In genomic region chr2:109890597-109890996, GRCm38 (mm10) we compare ENCODE assay signal across 8 mouse cellular contexts. TPM values are rescaled to one million over a fixed set of nuclear protein-coding genes. Genes with fewer than 3 reads are reported as not detected.
DNase-seq lines count a peak whose midpoint lies in the region; ATAC-seq and TF ChIP-seq lines count a peak whose summit lies in the region.

Lin7c (plus strand) TSS chr2:109890853.

- H3K9me3 ChIP-seq in embryonic facial prominence, embryonic 12.5 days: no peaks in the 10 kb centered on the region
- no peaks in the 10 kb centered on the region for H3K9me3 ChIP-seq in limb, embryonic 11.5 days (ENCODE audit: control insufficient read depth, low read length)
- 0 out of 2 replicates have a peak, but pooled peaks cover 5% of the 10 kb centered on the region for H3K9me3 ChIP-seq in midbrain, embryonic 13.5 days

- peaks cover 14% of the 10 kb centered on the region for H3K4me1 ChIP-seq in embryonic facial prominence, embryonic 12.5 days
- peaks cover 5% of the 10 kb centered on the region; the same call in 1 of the 2 replicates for H3K4me1 ChIP-seq in limb, embryonic 11.5 days (ENCODE audit: control insufficient read depth, insufficient read depth, low read length)
- H3K4me1 ChIP-seq in midbrain, embryonic 13.5 days (replicated peaks): peaks cover 22% of the 10 kb centered on the region
- H3K4me1 ChIP-seq in small intestine, adult 2 months (ENCODE audit: control insufficient read depth, insufficient read depth, insufficient read length, low read length): no peaks in the 10 kb centered on the region

- peak within 1 kb of the TSS; percentile 91 for H3K27ac ChIP-seq in embryonic facial prominence, embryonic 12.5 days
- peak within 1 kb of the TSS; percentile 63 for H3K27ac ChIP-seq in limb, embryonic 11.5 days (replicated peaks; ENCODE audit: low read depth, low read length)
- peak within 1 kb of the TSS; percentile 91 for H3K27ac ChIP-seq in midbrain, embryonic 13.5 days
- peak within 1 kb of the TSS; percentile 63 for H3K27ac ChIP-seq in small intestine, adult 2 months (ENCODE audit: insufficient read depth, low read depth, low read length)

- H3K9ac ChIP-seq in embryonic facial prominence, embryonic 12.5 days: peak within 1 kb of the TSS; percentile 94
- peak within 1 kb of the TSS; percentile 91 for H3K9ac ChIP-seq in limb, embryonic 11.5 days (ENCODE audit: low read length)
- H3K9ac ChIP-seq in midbrain, embryonic 13.5 days (replicated peaks): peak within 1 kb of the TSS; percentile 93

- TF ChIP-seq CTCF in small intestine, adult 2 months (IDR thresholded peaks at IDR 0.05; ENCODE audit: extremely low read depth, insufficient read length, insufficient replicate concordance, low read depth, low read length): no peak

- H3K36me3 ChIP-seq in embryonic facial prominence, embryonic 12.5 days: peaks cover 15% of the 10 kb centered on the region
- 0 out of 2 replicates have a peak, but pooled peaks cover 4% of the 10 kb centered on the region for H3K36me3 ChIP-seq in limb, embryonic 11.5 days (ENCODE audit: control insufficient read depth, insufficient read depth, low read length)
- peaks cover 14% of the 10 kb centered on the region for H3K36me3 ChIP-seq in midbrain, embryonic 13.5 days
- H3K36me3 ChIP-seq in small intestine, adult 2 months (ENCODE audit: control insufficient read depth, insufficient read depth, low read length): peaks cover 10% of the 10 kb centered on the region

- peak within 1 kb of the TSS; percentile 94 for H3K4me3 ChIP-seq in embryonic facial prominence, embryonic 12.5 days
- peak within 1 kb of the TSS; percentile 86 for H3K4me3 ChIP-seq in limb, embryonic 11.5 days (ENCODE audit: low read depth, low read length)
- H3K4me3 ChIP-seq in midbrain, embryonic 13.5 days (replicated peaks): peak within 1 kb of the TSS; percentile 99
- peak within 1 kb of the TSS; percentile 82 for H3K4me3 ChIP-seq in small intestine, adult 2 months (ENCODE audit: low read depth, low read length)

- WGBS in embryonic facial prominence, embryonic 12.5 days: under 1% methylated on average over 42 of the region's 42 CpGs
- WGBS in limb, embryonic 11.5 days: 0% methylated on average over 36 of the region's 42 CpGs
- WGBS in midbrain, embryonic 13.5 days: under 1% methylated on average over 42 of the region's 42 CpGs
- WGBS in small intestine, adult 2 months: under 1% methylated on average over 42 of the region's 42 CpGs

- TF ChIP-seq POLR2A in small intestine, adult 2 months (IDR thresholded peaks at IDR 0.05; ENCODE audit: low read depth, low read length): peak; percentile 78

- ATAC-seq in embryonic facial prominence, embryonic 12.5 days (ENCODE audit: insufficient number of reproducible peaks, insufficient read depth, low FRiP score, low TSS enrichment): peak; percentile 99
- ATAC-seq in limb, embryonic 11.5 days (ENCODE audit: insufficient number of reproducible peaks, low FRiP score, low TSS enrichment, low read depth): peak; percentile 99
- peak; percentile 100 for ATAC-seq in midbrain, embryonic 13.5 days

- H3K27me3 ChIP-seq in embryonic facial prominence, embryonic 12.5 days: no peaks in the 10 kb centered on the region
- H3K27me3 ChIP-seq in limb, embryonic 11.5 days (ENCODE audit: control insufficient read depth, insufficient read depth, low read length): no peaks in the 10 kb centered on the region
- no peaks in the 10 kb centered on the region for H3K27me3 ChIP-seq in midbrain, embryonic 13.5 days
- H3K27me3 ChIP-seq in small intestine, adult 2 months (ENCODE audit: control insufficient read depth, insufficient read depth, low read length): no peaks in the 10 kb centered on the region

- H3K4me2 ChIP-seq in embryonic facial prominence, embryonic 12.5 days (replicated peaks): peak within 1 kb of the TSS; percentile 72
- peak within 1 kb of the TSS; percentile 49 for H3K4me2 ChIP-seq in limb, embryonic 11.5 days (ENCODE audit: low read depth, severe bottlenecking)
- peak within 1 kb of the TSS; percentile 79 for H3K4me2 ChIP-seq in midbrain, embryonic 13.5 days (replicated peaks)

- peak; percentile 98 for DNase-seq in 3T3-L1 (ENCODE audit: low read depth, low spot score)
- DNase-seq in adrenal gland, postnatal 36 days: peak; percentile 96
- DNase-seq in heart, adult 18-20 months: peak; percentile 95 to 97
- peak; percentile 93 for DNase-seq in kidney, adult 18-20 months
- DNase-seq in limb, embryonic 11.5 days (ENCODE audit: low spot score): peak; percentile 96

RNA-seq across cellular contexts. Expression of gene Lin7c, which starts in this region (rescaled TPM):
- 10 to 100 TPM; 93.3 to 93.8 TPM for total RNA-seq in adrenal gland, postnatal 36 days (2021)
- 68.0 and 70.2 TPM in 2 replicates for polyA plus RNA-seq in embryonic facial prominence, embryonic 12.5 days (2016; fragmentation: Nextera tagmentation; extraction: Ambion mirVana)
- 10 to 100 TPM; 36.2 to 42.1 TPM for total RNA-seq in heart, adult 18-20 months (2021)
- 64.3 and 69.2 TPM in 2 replicates for polyA plus RNA-seq in limb, embryonic 11.5 days (2014; fragmentation: Nextera tagmentation; extraction: Ambion mirVana)
- polyA plus RNA-seq in midbrain, embryonic 13.5 days (2015; fragmentation: Nextera tagmentation; extraction: Ambion mirVana): 175 and 201 TPM in 2 replicates
- 2.0 and 3.8 TPM in 2 replicates for polyA plus RNA-seq in small intestine, adult 2 months (2012; rRNA removed)

Comparison
In these comparisons a context has a peak if more than half of its experiments do, and no peak if none do; other contexts are left out.
1. Peak in every context shown above with its lines: DNase-seq, ATAC-seq, H3K4me3 ChIP-seq and H3K27ac ChIP-seq.
2. RNA of gene Lin7c (polyA plus RNA-seq): 175 to 201 TPM in midbrain, embryonic 13.5 days, 68.0 to 70.2 TPM in embryonic facial prominence, embryonic 12.5 days and 64.3 to 69.2 TPM in limb, embryonic 11.5 days; 2.0 to 3.8 TPM in small intestine, adult 2 months; every median in the first group is over 10 times any median in the second.